Mouse (Mus musculus) myocyte (in vitro differentiated cells): ENCODE measurements at regions not wholly inside any gene's neighbourhood (a gene's known extent, or its start where the extent isn't known, plus 50 kb on each side); places are given as distances from the start of the nearest gene placed in this dataset.

Source experiments
- H3K27me3 ChIP-seq: one replicate; pipeline ENCODE4 v1.6.1; 2011; ENCODE audit not compliant: control insufficient read depth, insufficient read depth, insufficient read length
- H3K36me3 ChIP-seq: one replicate; pipeline ENCODE4 v1.6.1; 2011; ENCODE audit not compliant: control insufficient read depth, insufficient read depth
- H3K4me2 ChIP-seq: one replicate; pipeline ENCODE4 v1.6.1; 2011; ENCODE audit warnings: low read depth, control low read depth
- H3K4me3 ChIP-seq: one replicate; pipeline ENCODE4 v1.5.1; 2011; ENCODE audit warnings: mild to moderate bottlenecking, control low read depth, moderate library complexity
- H3K79me2 ChIP-seq: one replicate; pipeline ENCODE4 v1.6.1; 2011; ENCODE audit not compliant: control insufficient read depth, insufficient read depth
- H3ac ChIP-seq: one replicate; pipeline ENCODE4 v1.6.1; 2011; ENCODE audit not compliant: control insufficient read depth, insufficient read length
- CEBPB ChIP-seq: IDR thresholded peaks from 2 replicates; pipeline ENCODE4 v1.6.1; 2011; ENCODE audit warnings: mild to moderate bottlenecking, moderate library complexity; ENCODE audit not compliant: poor library complexity, insufficient read depth, severe bottlenecking
- E2F4 ChIP-seq: IDR thresholded peaks from one replicate; pipeline ENCODE4 v1.6.1; 2011; ENCODE audit warnings: mild to moderate bottlenecking, control low read depth, moderate library complexity; ENCODE audit not compliant: insufficient read depth
- MAX ChIP-seq: IDR thresholded peaks from one replicate; pipeline ENCODE4 v1.6.1; 2011; ENCODE audit warnings: low read depth, mild to moderate bottlenecking, control low read depth
- MYOD1 ChIP-seq, 3 experiments: IDR thresholded peaks; one replicate each; pipeline ENCODE4 v1.6.1; 2011; ENCODE audit warnings: control low read depth in 2 of 3, low read depth in 2 of 3, mild to moderate bottlenecking in 2 of 3, moderate library complexity in 1 of 3; ENCODE audit not compliant: insufficient read length in 2 of 3, control insufficient read depth in 1 of 3
- MYOG ChIP-seq, 3 experiments: IDR thresholded peaks; one replicate each; pipeline ENCODE4 v1.6.1; 2011; ENCODE audit warnings: control low read depth in 2 of 3, low read depth in 2 of 3, mild to moderate bottlenecking in 2 of 3; ENCODE audit not compliant: insufficient read length in 2 of 3, control insufficient read depth in 1 of 3, insufficient read depth in 1 of 3
- POLR2A ChIP-seq: IDR thresholded peaks from one replicate; pipeline ENCODE4 v1.6.1; 2011; ENCODE audit warnings: low read depth, mild to moderate bottlenecking, control low read depth, moderate library complexity; ENCODE audit not compliant: insufficient read length
- POLR2AphosphoS2 ChIP-seq: IDR thresholded peaks from one replicate; pipeline ENCODE4 v1.6.1; 2011; ENCODE audit warnings: low read depth, control low read depth; ENCODE audit not compliant: insufficient read length
- REST ChIP-seq: IDR thresholded peaks from one replicate; pipeline ENCODE4 v1.6.1; 2011; ENCODE audit warnings: mild to moderate bottlenecking, control low read depth, moderate library complexity; ENCODE audit not compliant: insufficient read depth, insufficient read length
- SRF ChIP-seq: IDR thresholded peaks from one replicate; pipeline ENCODE4 v1.6.1; 2011; ENCODE audit warnings: low read depth; ENCODE audit not compliant: control insufficient read depth, insufficient read length
- TCF12 ChIP-seq: IDR thresholded peaks from one replicate; pipeline ENCODE4 v1.6.1; 2011; ENCODE audit warnings: mild to moderate bottlenecking, control low read depth; ENCODE audit not compliant: poor library complexity, insufficient read depth, severe bottlenecking
- TCF3 ChIP-seq: IDR thresholded peaks from one replicate; pipeline ENCODE4 v1.6.1; 2011; ENCODE audit warnings: low read depth, control low read depth; ENCODE audit not compliant: insufficient read length
- USF1 ChIP-seq: IDR thresholded peaks from one replicate; pipeline ENCODE4 v1.6.1; 2011; ENCODE audit warnings: low read depth, mild to moderate bottlenecking, control low read depth, moderate library complexity

- no peaks in the 10 kb centered on the region for H3K79me2 ChIP-seq
- TF ChIP-seq MYOG (IDR thresholded peaks at IDR 0.05; ENCODE audit: control insufficient read depth in 1 of 3, insufficient read depth in 1 of 3, insufficient read length in 2 of 3, low read depth in 2 of 3) = peak in 2 of 3 experiments; percentile 24 to 87
- peak; percentile 62 for TF ChIP-seq MAX
- peak; percentile 89 for TF ChIP-seq TCF12
- no peak for TF ChIP-seq USF1
- TF ChIP-seq CEBPB = peak; percentile 85
- peak; percentile 66 to 91 (median 86) for TF ChIP-seq MYOD1 (IDR thresholded peaks at IDR 0.05; ENCODE audit: control insufficient read depth in 1 of 3, insufficient read length in 2 of 3, low read depth in 2 of 3)
- TF ChIP-seq TCF3 = peak; percentile 67
- TF ChIP-seq REST = no peak
- no peak for TF ChIP-seq E2F4
- TF ChIP-seq POLR2A = no peak
- TF ChIP-seq POLR2AphosphoS2 = no peak
- TF ChIP-seq SRF = no peak
- H3K27me3 ChIP-seq = no peaks in the 10 kb centered on the region
- peak overlapping the region; percentile 2 for H3K4me3 ChIP-seq
- no peak overlapping the region for H3ac ChIP-seq
- peak overlapping the region; percentile 88 for H3K4me2 ChIP-seq
- no peaks in the 10 kb centered on the region for H3K36me3 ChIP-seq
These were observed 111.7 kb upstream of the Pgrmc2 start for GRCm38 (mm10) chr3:41194311-41195112.

- Histone ChIP-seq H3K27me3 (no peaks in the 10 kb centered on the region), H3K36me3 (no peaks in the 10 kb centered on the region)
These were observed 102.7 kb upstream of the Pgrmc2 start for GRCm38 (mm10) chr3:41185305-41186097.

GRCm38 (mm10) chr3:41184375-41184774 is 101.5 kb upstream of the Pgrmc2 start:
- Histone ChIP-seq H3K4me2 (no peak overlapping the region), H3K79me2 (no peaks in the 10 kb centered on the region), H3K4me3 (no peak overlapping the region), H3K27me3 (no peaks in the 10 kb centered on the region), H3ac (no peak overlapping the region), H3K36me3 (no peaks in the 10 kb centered on the region)
- TF ChIP-seq TCF12 (no peak), MAX (no peak), CEBPB (no peak)

More at GRCm38 (mm10) chr3:41185305-41186097, 102.7 kb upstream of the Pgrmc2 start:
- H3K79me2 ChIP-seq = no peaks in the 10 kb centered on the region
- no peak overlapping the region for H3K4me3 ChIP-seq
- H3ac ChIP-seq = no peak overlapping the region
- H3K4me2 ChIP-seq = peak overlapping the region; percentile 45
- no peak for TF ChIP-seq POLR2AphosphoS2
- TF ChIP-seq MYOD1 (IDR thresholded peaks at IDR 0.05; ENCODE audit: control insufficient read depth in 1 of 3, insufficient read length in 2 of 3, low read depth in 2 of 3) = no peak
- TF ChIP-seq REST = no peak
- TF ChIP-seq E2F4 = no peak
- TF ChIP-seq USF1 = no peak
- no peak for TF ChIP-seq MYOG (IDR thresholded peaks at IDR 0.05; ENCODE audit: control insufficient read depth in 1 of 3, insufficient read depth in 1 of 3, insufficient read length in 2 of 3, low read depth in 2 of 3)
- TF ChIP-seq POLR2A = no peak
- no peak for TF ChIP-seq TCF3
- peak; percentile 50; the same call in 1 of the 2 replicates for TF ChIP-seq CEBPB
- peak; percentile 85 for TF ChIP-seq SRF
- TF ChIP-seq TCF12 = no peak
- no peak for TF ChIP-seq MAX

- no peaks in the 10 kb centered on the region for H3K36me3 ChIP-seq
- H3K79me2 ChIP-seq = no peaks in the 10 kb centered on the region
- H3ac ChIP-seq = no peak overlapping the region
- peak overlapping the region; percentile 99 for H3K4me2 ChIP-seq
- no peak overlapping the region for H3K4me3 ChIP-seq
- TF ChIP-seq TCF12 (peak; percentile 61), MYOG (IDR thresholded peaks at IDR 0.05; ENCODE audit: control insufficient read depth in 1 of 3, insufficient read depth in 1 of 3, insufficient read length in 2 of 3, low read depth in 2 of 3) (peak; percentile 69 to 92 (median 81)), MAX (no peak), USF1 (peak; percentile 35), E2F4 (no peak), POLR2A (no peak), POLR2AphosphoS2 (no peak), TCF3 (peak; percentile 68), MYOD1 (IDR thresholded peaks at IDR 0.05; ENCODE audit: control insufficient read depth in 1 of 3, insufficient read length in 2 of 3, low read depth in 2 of 3) (peak in 2 of 3 experiments; percentile 83 to 90), SRF (no peak), CEBPB (no peak), REST (no peak)
- no peaks in the 10 kb centered on the region for H3K27me3 ChIP-seq
These were observed 100.2 kb upstream of the Pgrmc2 start for GRCm38 (mm10) chr3:41182900-41183595.
